Mouse (Mus musculus) heart, postnatal 10 days (tissue): ENCODE results near the gene Plpp7. TPM values are rescaled to one million over a fixed set of nuclear protein-coding genes. Genes with fewer than 3 reads are reported as not detected.
A peak's percentile ranks its signal among the peaks of the same experiment; 100 is the strongest.

Experiments
- DNase-seq, 2 experiments: peaks; one replicate each; pipeline ENCODE4 v3.0.0; 2021
- intact Hi-C: fragments of 180-260 bp; cut with DNase I; formaldehyde crosslinking; loops from one replicate; pipeline ENCODE4 v1.15.1; 2025
- total RNA-seq, 2 experiments: library from RNA; stranded (reverse); gene quantifications; 2 replicates each; pipeline ENCODE4 v1.2.3; 2021

The Plpp7 gene
- total RNA-seq, 2 experiments from 2014 or later = 29.3 to 31.6 TPM

- intact Hi-C loops = no loop called here
- no peak for DNase-seq
These were observed 1.2 kb upstream of the Plpp7 start for GRCm38 (mm10) chr2:32094001-32094707.

GRCm38 (mm10) chr2:32096122-32096420 lies 743 bp downstream of the Plpp7 start:
- DNase-seq = peak in 1 of 2 experiments; percentile 47
- intact Hi-C loops = no loop called here

GRCm38 (mm10) chr2:32102944-32103343 lies 7.6 kb downstream of the Plpp7 start:
- intact Hi-C loops = no loop called here
- DNase-seq = no peak

GRCm38 (mm10) chr2:32103557-32103956 lies 8.2 kb downstream of the Plpp7 start:
- intact Hi-C loops = no loop called here
- DNase-seq = no peak

- intact Hi-C loops = no loop called here
- DNase-seq = no peak
These were observed 8.8 kb downstream of the Plpp7 start for GRCm38 (mm10) chr2:32104122-32104521.

GRCm38 (mm10) chr2:32105117-32105913 lies 10.0 kb downstream of the Plpp7 start:
- intact Hi-C loops = no loop called here

GRCm38 (mm10) chr2:32105930-32106329 lies 10.6 kb downstream of the Plpp7 start:
- no peak for DNase-seq
- intact Hi-C loops = no loop called here

More at GRCm38 (mm10) chr2:32105117-32105913, 10.0 kb downstream of the Plpp7 start:
- DNase-seq = peak; percentile 54 to 64

GRCm38 (mm10) chr2:32111268-32111667 lies 15.9 kb downstream of the Plpp7 start:
- intact Hi-C loops = no loop called here
- DNase-seq = no peak

GRCm38 (mm10) chr2:32112548-32112947 lies 17.2 kb downstream of the Plpp7 start:
- DNase-seq = no peak
- intact Hi-C loops = no loop called here

- no peak for DNase-seq
- intact Hi-C loops = no loop called here
These were observed 20.5 kb downstream of the Plpp7 start for GRCm38 (mm10) chr2:32115851-32116268.

- DNase-seq = peak; percentile 65 to 67
- intact Hi-C loops = no loop called here
These were observed 24.7 kb downstream of the Plpp7 start for GRCm38 (mm10) chr2:32119802-32120750.

- intact Hi-C loops = no loop called here
- DNase-seq = peak in 1 of 2 experiments; percentile 52
These were observed 25.8 kb downstream of the Plpp7 start for GRCm38 (mm10) chr2:32121150-32121549.

- no peak for DNase-seq
- intact Hi-C loops = no loop called here
These were observed 26.5 kb downstream of the Plpp7 start for GRCm38 (mm10) chr2:32121785-32122184.

GRCm38 (mm10) chr2:32127653-32128535 lies 32.6 kb downstream of the Plpp7 start:
- DNase-seq = peak; percentile 66 to 67
- intact Hi-C loops = no loop called here

- no peak for DNase-seq
- intact Hi-C loops = no loop called here
These were observed 33.2 kb downstream of the Plpp7 start for GRCm38 (mm10) chr2:32128536-32128841.

- peak; percentile 88 to 91 for DNase-seq
- intact Hi-C loops = loop anchor here (2.0 to 10.0 kb wide), 5 partner anchors 47 to 445 kb away; partner anchors contain the start of genes Abl1, Golga2 and Swi5
These were observed 34.2 kb downstream of the Plpp7 start for GRCm38 (mm10) chr2:32129383-32130074.

GRCm38 (mm10) chr2:32130435-32130834 lies 35.1 kb downstream of the Plpp7 start:
- DNase-seq = peak; percentile 78 to 79
- intact Hi-C loops = loop anchor here (2.0 to 10.0 kb wide), 5 partner anchors 48 to 446 kb away; partner anchors contain the start of genes Abl1, Golga2 and Swi5

- no peak for DNase-seq
- intact Hi-C loops = loop anchor here (2.0 to 10.0 kb wide), 5 partner anchors 49 to 447 kb away; partner anchors contain the start of genes Abl1, Golga2 and Swi5
These were observed 36.0 kb downstream of the Plpp7 start for GRCm38 (mm10) chr2:32131205-32131834.
